Mouse (Mus musculus) small intestine, adult 2 months (tissue): ENCODE results near the gene Map1lc3a.

Experiments
- CTCF ChIP-seq: fragments of 200-500 bp; IDR thresholded peaks from 2 replicates; pipeline ENCODE4 v1.5.1; 2012; ENCODE audit warnings: low read depth, mild to moderate bottlenecking, control low read depth, inconsistent platforms, low read length, moderate library complexity, mixed read lengths; ENCODE audit not compliant: insufficient replicate concordance, insufficient read length; ENCODE audit errors: extremely low read depth
- POLR2A ChIP-seq: fragments of 200-500 bp; IDR thresholded peaks from 2 replicates; pipeline ENCODE4 v1.6.1; 2012; ENCODE audit warnings: low read depth, mild to moderate bottlenecking, control low read depth, inconsistent platforms, low read length, moderate library complexity

GRCm38 (mm10) chr2:155313671-155314070, 37.6 kb downstream of the Map1lc3a start:
- no peak for TF ChIP-seq CTCF
- TF ChIP-seq POLR2A: no peak
